Mouse (Mus musculus) forebrain, embryonic 10.5 days (tissue): ENCODE data around the gene Abcc9. TPM values are rescaled to one million over a fixed set of nuclear protein-coding genes. Genes with fewer than 3 reads are reported as not detected.
"Not testable (repeated sequence)": the region's sequence is repeated elsewhere in the genome, so short reads cannot be mapped to it uniquely, and the experiment has no call there.

Experiments used
- DNase-seq: peaks from one replicate; pipeline ENCODE4 v3.0.0-alpha.2; 2017; ENCODE audit warnings: low spot score; ENCODE audit errors: extremely low spot score
- H3K27ac ChIP-seq: fragments of 300-500 bp; sonication (generic); 2 replicates; pipeline ENCODE4 v1.5.1; 2016; ENCODE audit warnings: mild to moderate bottlenecking
- H3K27me3 ChIP-seq: fragments of 300-500 bp; sonication (generic); 2 replicates; pipeline ENCODE4 v1.6.1; 2016; ENCODE audit warnings: mild to moderate bottlenecking; ENCODE audit not compliant: poor library complexity, severe bottlenecking
- H3K36me3 ChIP-seq: fragments of 300-500 bp; sonication (generic); replicated peaks from 2 replicates; pipeline ENCODE4 v1.6.1; 2016; ENCODE audit warnings: mild to moderate bottlenecking, moderate library complexity
- H3K4me1 ChIP-seq: fragments of 300-500 bp; sonication (generic); 2 replicates; pipeline ENCODE4 v1.6.1; 2016
- H3K4me3 ChIP-seq: fragments of 300-500 bp; sonication (generic); 2 replicates; pipeline ENCODE4 v1.5.1; 2016; ENCODE audit warnings: mild to moderate bottlenecking, moderate library complexity
- H3K9me3 ChIP-seq: fragments of 300-500 bp; sonication (generic); 2 replicates; pipeline ENCODE4 v1.6.1; 2016; ENCODE audit warnings: mild to moderate bottlenecking, moderate library complexity
- WGBS: fragments of 180-500 bp; shearing (Covaris S2); methylation state at CpG from one replicate; pipeline ENCODE4 v1.1.7; 2016; 5-methylcytosine and 5-hydroxymethylcytosine counted together
- polyA plus RNA-seq: library from polyadenylated mRNA; unstranded; fragments of >200 nt; fragmentation: Nextera tagmentation; extraction: Ambion mirVana; gene quantifications from 2 replicates; pipeline ENCODE4 v1.2.1, GENCODE M21; 2016

Gene Abcc9
- polyA plus RNA-seq, 1 experiment from 2014 or later: 1.0 TPM

DNA sequence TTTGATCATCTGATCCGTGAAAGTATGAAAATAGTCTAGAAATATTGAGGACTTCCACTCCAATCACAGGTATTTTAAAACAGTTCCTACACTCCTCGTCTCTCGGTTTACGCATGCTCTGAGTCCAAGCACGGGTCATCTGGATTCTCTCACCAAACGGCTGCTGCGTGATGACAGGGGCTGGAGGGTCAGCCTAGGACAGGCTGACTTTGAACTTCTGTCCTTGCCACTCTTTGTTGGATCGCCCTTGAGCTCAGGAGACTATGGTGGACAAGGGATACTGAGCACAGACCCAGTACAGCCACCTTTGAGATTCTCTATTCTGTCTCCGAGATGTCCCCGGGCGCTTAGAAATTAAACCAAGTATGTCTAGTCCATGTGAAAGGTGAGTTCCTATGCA lies 12.4 kb downstream of the Abcc9 start:
- Histone ChIP-seq H3K4me1 (no peaks in the 10 kb centered on the region), H3K27ac (no peak overlapping the region), H3K36me3 (no peaks in the 10 kb centered on the region), H3K9me3 (no peaks in the 10 kb centered on the region), H3K27me3 (no peaks in the 10 kb centered on the region), H3K4me3 (no peak overlapping the region)
- no peak for DNase-seq
- WGBS: 92% methylated on average over 11 of the region's 11 CpGs

DNA sequence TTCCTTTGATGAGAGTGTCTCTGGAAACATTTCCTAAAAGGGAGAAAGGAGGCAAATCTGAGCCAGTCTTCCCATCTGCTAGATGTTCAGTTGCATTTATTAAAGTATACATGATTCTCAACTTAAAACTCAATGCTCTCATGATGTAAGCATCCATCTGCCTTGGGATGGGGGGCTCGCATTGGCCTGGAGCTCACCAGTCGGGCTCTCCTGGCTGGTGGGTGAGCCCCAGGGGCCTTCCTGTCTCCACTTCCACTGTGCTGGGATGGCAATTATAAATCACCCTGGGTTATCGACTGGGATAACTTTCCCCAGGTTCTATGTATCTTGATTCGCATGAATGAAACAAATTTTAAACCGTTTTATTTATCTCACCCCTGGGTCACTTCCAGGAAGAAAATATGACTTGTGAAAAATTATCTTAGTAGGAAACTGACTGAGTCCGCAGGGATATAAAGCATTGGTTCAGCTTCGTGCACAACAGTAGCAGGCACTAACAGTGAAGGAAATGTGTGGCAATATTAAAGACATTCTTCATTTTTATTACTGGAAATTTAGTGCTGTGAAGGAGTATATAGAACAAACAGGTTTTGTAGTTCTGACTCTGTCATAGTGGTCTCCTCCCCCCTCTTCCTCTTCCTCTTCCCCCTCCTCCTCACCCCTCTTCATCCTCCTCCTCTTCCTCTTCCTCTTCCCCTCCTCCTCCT lies 19.0 kb downstream of the Abcc9 start:
- no peaks in the 10 kb centered on the region for H3K9me3 ChIP-seq
- 89% methylated on average over 7 of the region's 7 CpGs for WGBS
- H3K4me3 ChIP-seq: no peak overlapping the region
- no peaks in the 10 kb centered on the region for H3K27me3 ChIP-seq
- H3K27ac ChIP-seq: no peak overlapping the region
- H3K36me3 ChIP-seq: no peaks in the 10 kb centered on the region
- H3K4me1 ChIP-seq: no peaks in the 10 kb centered on the region
- DNase-seq: no peak

DNA sequence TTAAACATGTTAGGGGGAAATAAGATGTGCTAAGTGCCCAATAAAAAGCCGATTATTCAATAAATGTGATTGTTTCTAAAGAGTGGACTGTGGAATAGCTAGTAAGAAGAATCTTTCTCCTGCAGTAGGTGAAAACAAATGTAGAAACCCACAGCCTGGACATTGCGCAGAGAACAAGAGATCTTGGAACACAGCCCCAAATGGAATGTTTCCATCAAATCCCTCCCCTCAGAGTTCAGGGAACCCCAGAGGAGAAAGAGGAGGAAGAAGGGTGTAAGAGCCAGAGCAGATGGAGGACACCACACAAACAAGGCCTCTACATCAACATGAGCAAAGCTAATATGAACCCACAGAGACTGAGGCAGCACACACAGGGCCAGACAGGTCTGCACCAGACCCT lies 32.1 kb downstream of the Abcc9 start:
- no peaks in the 10 kb centered on the region; the same call in 1 of the 2 replicates for H3K9me3 ChIP-seq
- H3K4me1 ChIP-seq: no peaks in the 10 kb centered on the region
- no peak overlapping the region for H3K27ac ChIP-seq
- no peaks in the 10 kb centered on the region for H3K27me3 ChIP-seq
- DNase-seq: no peak
- H3K36me3 ChIP-seq: no peaks in the 10 kb centered on the region
- WGBS: 91% methylated on average over 2 of the region's 2 CpGs
- no peak overlapping the region for H3K4me3 ChIP-seq

DNA sequence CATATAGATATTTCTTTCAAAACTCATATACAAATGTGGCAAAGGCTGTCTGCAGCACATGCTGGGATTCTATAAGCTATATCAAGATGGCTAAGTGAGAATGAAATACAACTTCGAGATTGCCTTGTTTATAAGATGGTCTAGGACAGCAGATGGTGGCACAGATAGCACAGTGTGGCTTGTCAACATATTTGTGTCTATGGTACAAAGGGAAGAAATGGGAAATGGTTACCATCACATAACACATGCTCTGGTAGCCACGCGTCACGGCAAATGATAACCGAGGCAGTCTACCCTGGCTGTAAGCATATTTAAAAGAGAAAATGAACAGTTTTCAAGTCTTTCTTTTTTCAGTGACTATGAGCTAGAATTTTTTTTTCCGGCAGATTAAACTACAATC lies 32.8 kb downstream of the Abcc9 start:
- Histone ChIP-seq H3K27me3 (no peaks in the 10 kb centered on the region), H3K27ac (no peak overlapping the region), H3K4me3 (no peak overlapping the region), H3K4me1 (no peaks in the 10 kb centered on the region), H3K9me3 (no peaks in the 10 kb centered on the region; the same call in 1 of the 2 replicates), H3K36me3 (no peaks in the 10 kb centered on the region)
- no peak for DNase-seq
- 97% methylated on average over 6 of the region's 6 CpGs for WGBS

DNA sequence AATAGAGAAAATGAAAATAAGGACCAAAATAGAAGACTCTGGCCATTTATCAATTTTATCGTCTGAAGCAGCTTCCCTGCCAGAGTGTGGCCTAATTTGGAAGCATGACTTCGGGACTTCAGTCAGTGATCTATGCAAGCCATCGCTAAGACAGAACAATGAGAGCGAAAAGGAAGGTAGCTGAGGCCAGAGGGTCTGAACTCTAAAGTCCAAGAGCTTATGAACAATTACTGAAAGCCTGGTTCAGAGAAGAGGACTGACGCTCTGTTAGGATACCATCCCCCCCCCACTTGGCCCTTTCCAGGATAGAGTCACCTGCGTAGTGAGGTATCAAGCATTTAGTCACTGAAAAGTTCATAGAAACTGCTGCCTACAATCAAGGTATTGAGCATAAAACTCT lies 33.3 kb downstream of the Abcc9 start:
- H3K36me3 ChIP-seq: no peaks in the 10 kb centered on the region
- H3K4me1 ChIP-seq: no peaks in the 10 kb centered on the region
- H3K27me3 ChIP-seq: no peaks in the 10 kb centered on the region
- WGBS: 93% methylated on average over 6 of the region's 6 CpGs
- DNase-seq: no peak
- H3K4me3 ChIP-seq: no peak overlapping the region
- H3K27ac ChIP-seq: no peak overlapping the region
- H3K9me3 ChIP-seq: no peaks in the 10 kb centered on the region; the same call in 1 of the 2 replicates

DNA sequence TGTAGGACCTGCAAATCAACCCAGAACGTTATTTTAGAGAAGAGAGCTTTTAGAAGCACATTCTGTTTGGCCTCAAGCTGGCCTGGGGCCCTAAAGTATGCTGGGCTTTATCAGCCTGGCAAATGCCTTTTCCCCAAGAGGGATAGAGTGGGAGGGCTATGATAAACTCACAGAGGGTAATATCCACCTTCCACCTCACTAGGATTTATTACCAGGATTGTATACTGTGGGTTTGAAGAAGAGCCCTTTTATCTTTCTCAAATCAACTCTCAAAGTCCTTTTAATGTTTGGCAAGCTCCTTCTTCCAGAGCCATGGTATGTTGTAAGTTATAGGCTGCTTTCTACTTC lies 33.7 kb downstream of the Abcc9 start:
- Histone ChIP-seq H3K27ac (no peak overlapping the region), H3K36me3 (no peaks in the 10 kb centered on the region), H3K27me3 (no peaks in the 10 kb centered on the region), H3K4me3 (no peak overlapping the region), H3K4me1 (no peaks in the 10 kb centered on the region), H3K9me3 (no peaks in the 10 kb centered on the region; the same call in 1 of the 2 replicates)
- 64% methylated on average over 1 of the region's 1 CpGs for WGBS
- DNase-seq: no peak

DNA sequence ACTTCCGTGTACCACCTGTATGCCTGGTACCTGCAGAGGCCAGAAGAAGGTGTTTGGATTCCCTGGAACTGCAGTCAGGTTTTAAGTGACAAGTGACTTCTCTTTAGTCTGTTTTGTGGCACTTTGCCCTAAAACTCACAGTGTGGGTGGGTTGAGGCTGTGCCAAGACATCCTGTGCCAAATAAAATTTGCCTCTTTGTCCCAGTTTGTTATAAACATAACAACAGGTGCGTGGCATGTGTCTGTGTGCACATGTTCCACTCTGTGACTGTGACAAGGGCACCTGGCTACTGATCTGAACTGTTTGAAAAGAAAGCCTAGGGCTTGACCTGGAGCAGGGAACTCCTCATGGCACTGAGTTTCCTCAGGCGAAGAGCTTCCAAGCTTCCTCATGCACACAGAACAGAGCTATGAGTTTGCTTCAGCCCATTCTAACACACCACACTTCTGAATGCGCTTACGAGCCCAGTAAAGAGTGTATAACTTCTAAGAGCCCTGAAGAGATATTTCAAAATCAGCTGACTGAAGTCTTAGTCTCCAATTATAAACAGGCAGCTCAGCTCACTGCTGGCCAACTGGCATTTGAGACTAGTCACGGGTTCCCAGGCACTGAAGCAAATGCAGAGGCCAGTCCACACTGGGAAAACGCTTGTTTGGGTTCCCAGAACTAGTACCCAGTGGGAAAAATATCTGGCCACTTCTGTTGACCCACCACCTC lies 34.3 kb downstream of the Abcc9 start:
- H3K27me3 ChIP-seq: no peaks in the 10 kb centered on the region
- H3K9me3 ChIP-seq: no peaks in the 10 kb centered on the region
- no peaks in the 10 kb centered on the region for H3K4me1 ChIP-seq
- H3K36me3 ChIP-seq: no peaks in the 10 kb centered on the region
- no peak overlapping the region for H3K27ac ChIP-seq
- H3K4me3 ChIP-seq: no peak overlapping the region
- no peak for DNase-seq
- 85% methylated on average over 7 of the region's 7 CpGs for WGBS

DNA sequence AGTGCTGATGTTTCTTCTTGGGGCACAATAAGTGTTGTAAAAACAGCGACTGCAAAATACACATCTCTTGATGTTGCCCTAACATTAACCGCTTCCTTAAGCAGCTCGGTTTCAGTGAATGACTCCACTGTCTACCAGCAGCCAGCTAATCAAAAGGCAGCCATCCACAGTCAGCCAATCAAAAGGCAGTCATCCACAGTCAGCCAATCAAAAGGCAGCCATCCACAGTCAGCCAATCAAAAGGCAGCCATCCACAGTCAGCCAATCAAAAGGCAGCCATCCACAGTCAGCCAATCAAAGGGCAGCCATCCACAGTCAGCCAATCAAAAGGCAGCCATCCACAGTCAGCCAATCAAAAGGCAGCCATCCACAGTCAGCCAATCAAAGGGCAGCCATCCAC lies 40.1 kb downstream of the Abcc9 start:
- DNase-seq, H3K27me3 ChIP-seq, H3K4me1 ChIP-seq, H3K36me3 ChIP-seq, H3K4me3 ChIP-seq, H3K9me3 ChIP-seq, H3K27ac ChIP-seq: not testable (repeated sequence)
- WGBS: 94% methylated on average over 3 of the region's 3 CpGs

DNA sequence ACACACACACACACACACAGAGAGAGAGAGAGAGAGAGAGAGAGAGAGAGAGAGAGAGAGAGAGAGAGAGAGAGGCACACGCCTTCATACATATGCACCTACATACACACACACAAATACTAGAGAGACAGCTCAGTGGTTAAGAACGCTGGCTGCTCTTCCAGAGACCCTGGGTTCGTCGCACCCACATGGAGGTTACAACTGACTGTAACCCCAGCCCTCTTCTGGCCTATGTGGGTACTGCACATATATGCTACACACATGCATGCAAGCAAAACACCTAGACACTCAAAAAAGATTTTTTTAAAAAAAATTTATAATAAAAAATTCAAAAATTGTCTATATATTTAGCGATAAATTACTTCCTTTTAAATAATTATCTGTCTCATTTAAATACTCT lies 43.1 kb downstream of the Abcc9 start:
- no peak for DNase-seq
- H3K36me3 ChIP-seq: no peaks in the 10 kb centered on the region
- H3K9me3 ChIP-seq: no peaks in the 10 kb centered on the region
- H3K27ac ChIP-seq: no peak overlapping the region
- H3K4me1 ChIP-seq: no peaks in the 10 kb centered on the region
- no peaks in the 10 kb centered on the region for H3K27me3 ChIP-seq
- no peak overlapping the region for H3K4me3 ChIP-seq
- 52% methylated on average over 5 of the region's 5 CpGs for WGBS

DNA sequence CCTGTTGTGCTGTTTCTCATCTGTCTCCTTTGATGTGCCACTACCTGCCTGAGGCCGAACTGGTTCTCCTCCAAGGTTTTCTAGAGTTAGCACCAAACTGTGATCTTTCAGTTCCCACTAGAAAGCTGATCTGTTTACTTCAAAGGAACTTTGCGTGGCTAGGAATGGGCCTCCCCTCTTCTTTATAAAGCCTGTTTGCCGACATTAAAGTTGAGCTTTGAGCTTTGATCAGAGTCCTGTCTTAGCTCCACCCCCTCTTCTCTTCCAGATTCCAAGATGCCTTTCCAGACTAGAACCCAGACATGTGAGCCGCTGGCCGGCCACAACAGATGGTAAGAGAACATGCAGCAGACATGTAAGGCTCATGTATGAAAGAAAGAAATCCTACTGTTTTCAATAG lies 47.6 kb downstream of the Abcc9 start:
- no peaks in the 10 kb centered on the region for H3K9me3 ChIP-seq
- 67% methylated on average over 5 of the region's 5 CpGs for WGBS
- DNase-seq: no peak
- no peak overlapping the region for H3K27ac ChIP-seq
- H3K4me3 ChIP-seq: no peak overlapping the region
- H3K27me3 ChIP-seq: no peaks in the 10 kb centered on the region
- no peaks in the 10 kb centered on the region for H3K36me3 ChIP-seq
- no peaks in the 10 kb centered on the region for H3K4me1 ChIP-seq

DNA sequence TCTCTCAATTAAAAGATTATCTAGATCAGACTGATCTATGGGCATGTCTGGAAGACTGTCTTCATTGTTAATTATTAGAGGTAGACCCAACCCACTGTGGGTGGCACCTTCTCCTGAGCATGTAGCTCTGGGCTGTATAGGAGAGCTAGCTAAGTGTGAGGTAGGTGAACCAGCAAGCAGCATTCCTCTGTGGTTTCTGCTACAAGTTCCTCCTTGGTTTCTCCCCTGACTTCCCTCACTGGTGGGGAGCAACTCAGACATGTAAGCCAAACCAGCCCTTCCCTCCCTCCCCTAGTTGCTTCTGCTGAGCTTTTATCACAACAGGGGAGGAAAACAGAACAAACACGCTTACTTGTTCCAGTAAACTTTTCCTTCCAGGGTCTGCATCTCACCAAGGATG lies 49.9 kb downstream of the Abcc9 start:
- DNase-seq: no peak
- H3K4me1 ChIP-seq: peaks cover 7% of the 10 kb centered on the region; the same call in 1 of the 2 replicates
- H3K36me3 ChIP-seq: no peaks in the 10 kb centered on the region
- no peaks in the 10 kb centered on the region for H3K9me3 ChIP-seq
- no peaks in the 10 kb centered on the region for H3K27me3 ChIP-seq
- no peak overlapping the region for H3K4me3 ChIP-seq
- WGBS: 70% methylated on average over 1 of the region's 1 CpGs
- no peak overlapping the region for H3K27ac ChIP-seq

DNA sequence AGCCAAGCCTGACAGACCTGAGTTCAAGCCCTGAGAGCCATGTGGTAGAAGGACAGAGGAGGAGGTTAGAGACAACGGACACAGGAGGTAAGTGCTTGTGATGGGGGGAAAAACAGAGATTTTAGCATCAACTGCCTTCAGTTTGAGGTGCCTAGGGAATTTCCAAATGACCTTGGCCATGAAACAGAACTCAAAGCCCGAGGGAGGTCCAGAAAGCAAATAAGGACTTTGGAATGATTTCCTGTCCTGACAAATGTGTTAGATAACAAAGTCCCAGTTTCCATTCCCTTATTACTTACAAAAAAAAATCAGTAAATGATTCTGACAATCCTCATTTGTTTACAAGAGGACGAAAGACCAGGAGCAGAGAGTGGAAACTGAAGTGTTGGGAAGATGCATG lies 52.8 kb downstream of the Abcc9 start:
- no peaks in the 10 kb centered on the region for H3K27me3 ChIP-seq
- no peaks in the 10 kb centered on the region for H3K9me3 ChIP-seq
- no peaks in the 10 kb centered on the region for H3K36me3 ChIP-seq
- peaks cover 7% of the 10 kb centered on the region; the same call in 1 of the 2 replicates for H3K4me1 ChIP-seq
- WGBS: 86% methylated on average over 3 of the region's 3 CpGs
- H3K27ac ChIP-seq: no peak overlapping the region
- no peak for DNase-seq
- no peak overlapping the region for H3K4me3 ChIP-seq

DNA sequence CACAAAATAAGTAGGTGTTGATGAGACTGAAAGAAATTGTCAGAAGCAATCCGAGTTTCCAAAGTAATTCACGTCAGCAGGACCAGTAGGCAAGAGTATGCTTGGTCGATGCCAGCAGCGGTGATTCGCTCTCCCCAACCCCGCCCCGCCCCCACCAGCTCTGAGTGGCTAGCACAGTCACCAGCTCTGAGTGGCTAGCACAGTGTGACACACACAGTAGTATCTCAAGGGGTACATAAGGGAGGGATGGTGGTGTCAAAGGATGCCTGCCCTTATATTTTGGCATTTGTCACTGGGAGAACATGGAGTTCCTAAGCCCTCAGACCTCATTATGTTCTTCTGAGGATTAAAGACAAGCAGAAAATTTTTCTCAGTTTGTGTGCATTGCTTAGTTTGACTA lies 56.6 kb downstream of the Abcc9 start:
- Histone ChIP-seq H3K27ac (no peak overlapping the region), H3K36me3 (no peaks in the 10 kb centered on the region), H3K9me3 (no peaks in the 10 kb centered on the region), H3K4me1 (peaks cover 7% of the 10 kb centered on the region; the same call in 1 of the 2 replicates), H3K27me3 (no peaks in the 10 kb centered on the region), H3K4me3 (no peak overlapping the region)
- WGBS: 88% methylated on average over 7 of the region's 7 CpGs
- DNase-seq: no peak
